Mouse (Mus musculus): ENCODE results near the gene Gfer.

DNA sequence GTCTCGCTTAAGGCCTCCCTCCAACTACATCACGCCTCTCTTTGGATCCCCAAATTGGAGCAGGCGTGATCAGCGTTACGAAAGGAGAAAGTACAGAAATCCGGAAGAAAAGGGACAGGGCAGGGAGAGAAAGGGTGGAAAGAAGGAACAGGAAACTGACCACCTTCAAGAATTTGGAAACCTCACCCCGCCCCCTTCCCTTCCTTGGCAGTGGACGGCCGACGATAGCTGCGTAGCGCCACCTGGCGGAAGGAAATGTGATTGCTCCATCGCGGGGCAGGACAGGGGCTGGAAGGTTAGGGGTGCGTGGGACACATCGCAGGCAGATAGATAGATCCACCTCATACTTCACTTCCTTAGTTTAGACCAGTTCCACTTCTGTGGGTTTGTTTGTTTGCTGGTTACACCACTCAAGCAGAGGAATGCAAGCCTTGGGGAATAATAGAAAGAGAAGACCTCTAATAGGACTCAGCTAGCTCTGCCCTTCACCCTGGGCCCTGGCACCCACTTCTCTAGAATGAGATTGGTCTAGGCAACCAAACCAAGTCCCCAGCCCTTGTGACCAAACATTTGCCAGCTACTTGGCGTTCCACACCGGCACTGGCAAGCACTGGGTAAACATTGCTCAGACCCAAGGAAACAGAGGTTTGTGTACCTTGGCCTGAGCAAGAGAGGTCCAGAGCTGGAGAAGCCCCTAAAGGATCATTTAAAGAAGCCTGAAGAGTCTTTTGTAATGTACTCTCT is 41.8 kb downstream of the Gfer start:
- TF ChIP-seq POLR2A (IDR thresholded peaks at IDR 0.05; ENCODE audit: borderline replicate concordance, insufficient read depth, low read length) (no peak), CTCF (IDR thresholded peaks at IDR 0.05; ENCODE audit: borderline replicate concordance, insufficient read depth, low read depth, low read length) (peak; percentile 95)

Measured in cerebellum, adult 2 months (tissue).